Mouse (Mus musculus): ENCODE results near the gene Lrch1.
A peak's percentile ranks its signal among the peaks of the same experiment; 100 is the strongest.

Gene Lrch1

GRCm38 (mm10) chr14:74814848-74815789 is 132.6 kb downstream of the Lrch1 start:
- DNase-seq (ENCODE audit: low spot score): no peak

GRCm38 (mm10) chr14:74811617-74812016 is 136.1 kb downstream of the Lrch1 start:
- DNase-seq (ENCODE audit: low spot score): no peak

- no peak for DNase-seq (ENCODE audit: low spot score)
These were observed 145.7 kb downstream of the Lrch1 start for GRCm38 (mm10) chr14:74801961-74802360.

GRCm38 (mm10) chr14:74798063-74798890 is 149.4 kb downstream of the Lrch1 start:
- DNase-seq (ENCODE audit: low spot score): no peak

- DNase-seq (ENCODE audit: low spot score): no peak
These were observed 150.2 kb downstream of the Lrch1 start for GRCm38 (mm10) chr14:74797386-74798062.

- DNase-seq (ENCODE audit: low spot score): no peak
These were observed 152.7 kb downstream of the Lrch1 start for GRCm38 (mm10) chr14:74794931-74795330.

GRCm38 (mm10) chr14:74792793-74793192 is 154.9 kb downstream of the Lrch1 start:
- no peak for DNase-seq (ENCODE audit: low spot score)

GRCm38 (mm10) chr14:74790535-74790934 is 157.1 kb downstream of the Lrch1 start:
- DNase-seq (ENCODE audit: low spot score): no peak

GRCm38 (mm10) chr14:74788766-74789165 is 158.9 kb downstream of the Lrch1 start:
- no peak for DNase-seq (ENCODE audit: low spot score)

GRCm38 (mm10) chr14:74787717-74788116 is 160.0 kb downstream of the Lrch1 start:
- DNase-seq (ENCODE audit: low spot score): no peak

GRCm38 (mm10) chr14:74784243-74784934 is 163.3 kb downstream of the Lrch1 start:
- no peak for DNase-seq (ENCODE audit: low spot score)

GRCm38 (mm10) chr14:74774046-74774619 is 173.5 kb downstream of the Lrch1 start:
- no peak for DNase-seq (ENCODE audit: low spot score)

GRCm38 (mm10) chr14:74767892-74768291 is 179.8 kb downstream of the Lrch1 start:
- DNase-seq (ENCODE audit: low spot score): no peak

GRCm38 (mm10) chr14:74764191-74764918 is 183.3 kb downstream of the Lrch1 start:
- DNase-seq (ENCODE audit: low spot score): peak; percentile 28

GRCm38 (mm10) chr14:74736850-74737249 is 210.8 kb downstream of the Lrch1 start:
- DNase-seq (ENCODE audit: low spot score): no peak

GRCm38 (mm10) chr14:74735471-74735870 is 212.2 kb downstream of the Lrch1 start:
- no peak for DNase-seq (ENCODE audit: low spot score)

GRCm38 (mm10) chr14:74733397-74733796 is 214.3 kb downstream of the Lrch1 start:
- no peak for DNase-seq (ENCODE audit: low spot score)

- DNase-seq (ENCODE audit: low spot score): peak; percentile 76
These were observed 215.4 kb downstream of the Lrch1 start, which contains the start of gene Esd for GRCm38 (mm10) chr14:74732079-74732783. Esd (plus strand) TSS chr14:74732297.

- DNase-seq (ENCODE audit: low spot score): no peak
These were observed 216.2 kb downstream of the Lrch1 start for GRCm38 (mm10) chr14:74731221-74732078.

Measured in left cerebral cortex, adult 11 months (tissue).